Mouse (Mus musculus): ENCODE results near the gene Cul9. TPM values are rescaled to one million over a fixed set of nuclear protein-coding genes. Genes with fewer than 3 reads are reported as not detected.

Cul9 gene
- total RNA-seq, 1 experiment, result 1.8 TPM

GRCm38 (mm10) chr17:46550904-46551303 is 4.7 kb upstream of the Cul9 start:
- H3K36me3 ChIP-seq (ENCODE audit: control insufficient read depth, insufficient read depth, low read length, poor library complexity, severe bottlenecking), result peaks cover 24% of the 10 kb centered on the region
- no peak overlapping the region for H3K27ac ChIP-seq (ENCODE audit: insufficient read depth, low read depth, low read length, poor library complexity, severe bottlenecking)
- H3K4me1 ChIP-seq (ENCODE audit: control insufficient read depth in 2 of 2, insufficient read depth in 2 of 2, low read length in 2 of 2, poor library complexity in 1 of 2), result peaks cover 5 to 24% of the 10 kb centered on the region in 2 experiments
- no peak for DNase-seq (ENCODE audit: low read depth, low spot score)
- TF ChIP-seq ZNF384 (IDR thresholded peaks at IDR 0.05; ENCODE audit: low read depth, low read length), result no peak
- no peak for TF ChIP-seq MAFK (IDR thresholded peaks at IDR 0.05; ENCODE audit: insufficient read depth, low read depth, low read length)
- no peak for TF ChIP-seq ZC3H11A (IDR thresholded peaks at IDR 0.05; ENCODE audit: borderline replicate concordance, low read depth, low read length)
- TF ChIP-seq CHD2 (IDR thresholded peaks at IDR 0.05; ENCODE audit: low read depth, low read length), result no peak
- TF ChIP-seq HCFC1 (IDR thresholded peaks at IDR 0.05; ENCODE audit: borderline replicate concordance, insufficient read depth, low read length), result no peak
- in situ Hi-C loops (cut with MboI; ENCODE audit: low sequenced_read_pairs in 2 of 2, unreplicated experiment in 2 of 2), result no loop called here
- H3K4me3 ChIP-seq (ENCODE audit: insufficient read depth in 1 of 2, low read depth in 1 of 2, low read length in 2 of 2, poor library complexity in 1 of 2, severe bottlenecking in 1 of 2), result no peak overlapping the region
- no peaks in the 10 kb centered on the region for H3K9me3 ChIP-seq (ENCODE audit: control insufficient read depth, insufficient read depth, low read depth, low read length)
- H3K9ac ChIP-seq (ENCODE audit: insufficient read depth, low read depth, low read length, poor library complexity, severe bottlenecking), result no peak overlapping the region

GRCm38 (mm10) chr17:46549642-46550041 is 3.5 kb upstream of the Cul9 start:
- Histone ChIP-seq H3K36me3 (ENCODE audit: control insufficient read depth, insufficient read depth, low read length, poor library complexity, severe bottlenecking) (peaks cover 24% of the 10 kb centered on the region), H3K9me3 (ENCODE audit: control insufficient read depth, insufficient read depth, low read depth, low read length) (no peaks in the 10 kb centered on the region), H3K4me3 (ENCODE audit: insufficient read depth in 1 of 2, low read depth in 1 of 2, low read length in 2 of 2, poor library complexity in 1 of 2, severe bottlenecking in 1 of 2) (no peak overlapping the region), H3K9ac (ENCODE audit: insufficient read depth, low read depth, low read length, poor library complexity, severe bottlenecking) (no peak overlapping the region), H3K27ac (ENCODE audit: insufficient read depth, low read depth, low read length, poor library complexity, severe bottlenecking) (no peak overlapping the region), H3K4me1 (ENCODE audit: control insufficient read depth in 2 of 2, insufficient read depth in 2 of 2, low read length in 2 of 2, poor library complexity in 1 of 2) (peaks cover 5 to 26% of the 10 kb centered on the region in 2 experiments)
- in situ Hi-C loops (cut with MboI; ENCODE audit: low sequenced_read_pairs in 2 of 2, unreplicated experiment in 2 of 2), result no loop called here
- no peak for TF ChIP-seq CHD2 (IDR thresholded peaks at IDR 0.05; ENCODE audit: low read depth, low read length)
- no peak for TF ChIP-seq ZC3H11A (IDR thresholded peaks at IDR 0.05; ENCODE audit: borderline replicate concordance, low read depth, low read length)
- no peak for TF ChIP-seq ZNF384 (IDR thresholded peaks at IDR 0.05; ENCODE audit: low read depth, low read length)
- TF ChIP-seq HCFC1 (IDR thresholded peaks at IDR 0.05; ENCODE audit: borderline replicate concordance, insufficient read depth, low read length), result no peak
- no peak for TF ChIP-seq MAFK (IDR thresholded peaks at IDR 0.05; ENCODE audit: insufficient read depth, low read depth, low read length)
- no peak for DNase-seq (ENCODE audit: low read depth, low spot score)

- no peak overlapping the region for H3K9ac ChIP-seq (ENCODE audit: insufficient read depth, low read depth, low read length, poor library complexity, severe bottlenecking)
- peak; percentile 51 for DNase-seq (ENCODE audit: low read depth, low spot score)
- TF ChIP-seq CHD2 (IDR thresholded peaks at IDR 0.05; ENCODE audit: low read depth, low read length) (no peak), MAFK (IDR thresholded peaks at IDR 0.05; ENCODE audit: insufficient read depth, low read depth, low read length) (no peak), HCFC1 (IDR thresholded peaks at IDR 0.05; ENCODE audit: borderline replicate concordance, insufficient read depth, low read length) (no peak), ZNF384 (IDR thresholded peaks at IDR 0.05; ENCODE audit: low read depth, low read length) (no peak), ZC3H11A (IDR thresholded peaks at IDR 0.05; ENCODE audit: borderline replicate concordance, low read depth, low read length) (no peak; the same call in 1 of the 2 replicates)
- H3K9me3 ChIP-seq (ENCODE audit: control insufficient read depth, insufficient read depth, low read depth, low read length), result no peaks in the 10 kb centered on the region
- in situ Hi-C loops (cut with MboI; ENCODE audit: low sequenced_read_pairs in 2 of 2, unreplicated experiment in 2 of 2), result no loop called here
- peaks cover 3 to 26% of the 10 kb centered on the region in 2 experiments for H3K4me1 ChIP-seq (ENCODE audit: control insufficient read depth in 2 of 2, insufficient read depth in 2 of 2, low read length in 2 of 2, poor library complexity in 1 of 2)
- H3K4me3 ChIP-seq (ENCODE audit: insufficient read depth in 1 of 2, low read depth in 1 of 2, low read length in 2 of 2, poor library complexity in 1 of 2, severe bottlenecking in 1 of 2), result no peak overlapping the region
- H3K27ac ChIP-seq (ENCODE audit: insufficient read depth, low read depth, low read length, poor library complexity, severe bottlenecking), result no peak overlapping the region
- peaks cover 24% of the 10 kb centered on the region for H3K36me3 ChIP-seq (ENCODE audit: control insufficient read depth, insufficient read depth, low read length, poor library complexity, severe bottlenecking)
Measured at GRCm38 (mm10) chr17:46549193-46549592, 3.0 kb upstream of the Cul9 start.

- peaks cover 3 to 24% of the 10 kb centered on the region in 2 experiments; a peak in 3 of 4 replicates for H3K4me1 ChIP-seq (ENCODE audit: control insufficient read depth in 2 of 2, insufficient read depth in 2 of 2, low read length in 2 of 2, poor library complexity in 1 of 2)
Measured at GRCm38 (mm10) chr17:46548741-46549140, 2.6 kb upstream of the Cul9 start.

More at GRCm38 (mm10) chr17:46548741-46549140, 2.6 kb upstream of the Cul9 start:
- H3K9me3 ChIP-seq (ENCODE audit: control insufficient read depth, insufficient read depth, low read depth, low read length), result no peaks in the 10 kb centered on the region
- no peak overlapping the region for H3K9ac ChIP-seq (ENCODE audit: insufficient read depth, low read depth, low read length, poor library complexity, severe bottlenecking)
- in situ Hi-C loops (cut with MboI; ENCODE audit: low sequenced_read_pairs in 2 of 2, unreplicated experiment in 2 of 2), result no loop called here
- no peak for DNase-seq (ENCODE audit: low read depth, low spot score)
- no peak overlapping the region for H3K4me3 ChIP-seq (ENCODE audit: insufficient read depth in 1 of 2, low read depth in 1 of 2, low read length in 2 of 2, poor library complexity in 1 of 2, severe bottlenecking in 1 of 2)
- peaks cover 24% of the 10 kb centered on the region for H3K36me3 ChIP-seq (ENCODE audit: control insufficient read depth, insufficient read depth, low read length, poor library complexity, severe bottlenecking)
- no peak overlapping the region; the same call in 1 of the 2 replicates for H3K27ac ChIP-seq (ENCODE audit: insufficient read depth, low read depth, low read length, poor library complexity, severe bottlenecking)
- TF ChIP-seq HCFC1 (IDR thresholded peaks at IDR 0.05; ENCODE audit: borderline replicate concordance, insufficient read depth, low read length) (no peak), ZC3H11A (IDR thresholded peaks at IDR 0.05; ENCODE audit: borderline replicate concordance, low read depth, low read length) (no peak), CHD2 (IDR thresholded peaks at IDR 0.05; ENCODE audit: low read depth, low read length) (no peak), ZNF384 (IDR thresholded peaks at IDR 0.05; ENCODE audit: low read depth, low read length) (no peak), MAFK (IDR thresholded peaks at IDR 0.05; ENCODE audit: insufficient read depth, low read depth, low read length) (no peak)

Measured in ES-E14 (cell line).